Mouse (Mus musculus): ENCODE results near the gene Zscan29.
"Not testable (repeated sequence)": the region's sequence is repeated elsewhere in the genome, so short reads cannot be mapped to it uniquely, and the experiment has no call there.

Zscan29 gene

DNA sequence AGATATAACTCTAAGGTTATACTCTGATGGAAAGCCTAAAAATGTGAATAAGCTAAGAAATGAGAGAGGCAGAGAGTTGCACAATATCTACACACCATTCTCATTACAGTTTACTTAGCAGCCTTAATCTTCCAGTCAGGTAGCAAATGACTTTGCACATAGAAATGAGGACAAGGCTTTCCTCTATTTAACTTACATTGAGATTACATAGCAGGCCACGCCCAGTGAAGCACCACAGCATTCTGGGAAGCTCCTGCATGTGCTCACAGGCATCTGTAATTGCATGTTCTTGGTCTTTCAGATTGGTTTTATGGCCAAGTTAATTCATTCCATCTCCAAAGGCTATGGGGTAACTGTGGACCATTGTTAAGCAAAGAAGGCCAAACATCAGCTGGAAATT, 38.1 kb downstream of the Zscan29 start:
- no peak for DNase-seq

GRCm38 (mm10) chr2:121128865-121129620, 41.9 kb downstream of the Zscan29 start:
- DNase-seq: no peak

- DNase-seq: no peak
Observed at GRCm38 (mm10) chr2:121127536-121127935, 43.4 kb downstream of the Zscan29 start.

DNA sequence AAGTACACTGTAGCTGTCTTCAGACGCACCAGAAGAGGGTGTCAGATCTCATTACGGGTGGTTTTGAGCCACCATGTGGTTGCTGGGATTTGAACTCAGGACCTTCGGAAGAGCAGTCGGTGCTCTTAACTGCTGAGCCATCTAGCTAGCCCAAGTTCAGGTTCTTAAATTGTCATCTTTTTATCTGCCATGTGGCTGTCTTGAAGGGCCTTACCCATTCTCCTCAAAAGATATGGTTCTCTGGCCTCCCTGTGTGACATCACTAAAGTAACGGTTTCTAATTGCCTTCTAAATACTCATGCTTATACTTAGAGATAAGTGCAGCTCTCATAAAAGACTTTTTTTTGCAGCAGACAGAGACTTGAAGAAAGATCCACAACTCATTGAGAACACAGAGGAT, 44.6 kb downstream of the Zscan29 start:
- not testable (repeated sequence) for DNase-seq

DNA sequence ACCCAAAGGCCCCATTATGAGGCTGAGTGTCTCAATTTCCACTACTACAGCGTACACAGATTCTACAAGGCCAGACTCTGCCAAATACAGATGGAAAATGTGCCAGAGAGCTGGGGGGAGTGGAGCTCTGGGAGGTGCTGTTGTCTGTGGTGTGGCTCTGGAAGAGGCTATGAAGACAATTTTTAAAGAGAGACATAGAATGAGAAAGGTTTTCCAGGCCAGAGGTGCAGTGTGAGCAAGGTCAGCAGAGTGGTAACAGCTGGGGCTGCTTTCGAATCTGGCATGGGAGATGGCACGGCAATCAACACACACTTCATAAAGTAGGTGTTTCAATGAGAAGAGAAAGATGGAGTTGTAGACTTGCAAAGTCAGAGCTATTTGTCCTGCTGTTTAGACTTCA, 51.7 kb downstream of the Zscan29 start:
- no peak for DNase-seq

GRCm38 (mm10) chr2:121115418-121115817, 55.5 kb downstream of the Zscan29 start:
- no peak for DNase-seq

GRCm38 (mm10) chr2:121109695-121110094, 61.2 kb downstream of the Zscan29 start, which contains the start of gene Tgm7:
Tgm7 (minus strand) TSS chr2:121109795.
- DNase-seq: no peak
